Mouse (Mus musculus) ovary, postnatal 10 days (tissue): ENCODE results near the gene Prpf4.

Source experiments
- DNase-seq: peaks from one replicate; pipeline ENCODE4 v3.0.0; 2022; ENCODE audit warnings: low spot score

Prpf4 gene

DNA sequence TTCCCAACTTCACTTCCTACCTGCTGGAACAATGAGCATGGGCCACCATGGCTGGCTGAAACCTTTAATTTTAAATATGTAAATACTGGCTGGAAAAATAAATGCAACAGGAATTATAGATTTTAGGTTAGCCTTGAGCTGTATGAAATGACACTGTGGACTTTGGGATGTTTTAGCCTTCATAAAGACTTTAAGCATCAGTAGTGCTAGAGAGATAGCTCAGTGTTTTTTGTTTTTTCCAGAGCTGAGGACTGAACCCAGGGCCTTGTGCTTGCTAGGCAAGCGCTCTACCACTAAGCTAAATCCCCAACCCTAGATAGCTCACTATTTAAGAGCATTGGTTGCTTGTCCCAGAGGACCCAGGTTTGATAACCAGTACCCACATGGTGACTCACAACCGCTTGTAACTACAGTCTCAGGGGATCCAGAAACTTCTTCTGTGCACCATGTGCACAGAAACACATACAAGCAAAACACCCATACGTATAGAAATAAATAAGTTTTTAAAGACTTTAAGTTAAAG is 28.7 kb downstream of the Prpf4 start:
- no peak for DNase-seq

GRCm38 (mm10) chr4:62437871-62438270 is 29.3 kb downstream of the Prpf4 start:
- no peak for DNase-seq

DNA sequence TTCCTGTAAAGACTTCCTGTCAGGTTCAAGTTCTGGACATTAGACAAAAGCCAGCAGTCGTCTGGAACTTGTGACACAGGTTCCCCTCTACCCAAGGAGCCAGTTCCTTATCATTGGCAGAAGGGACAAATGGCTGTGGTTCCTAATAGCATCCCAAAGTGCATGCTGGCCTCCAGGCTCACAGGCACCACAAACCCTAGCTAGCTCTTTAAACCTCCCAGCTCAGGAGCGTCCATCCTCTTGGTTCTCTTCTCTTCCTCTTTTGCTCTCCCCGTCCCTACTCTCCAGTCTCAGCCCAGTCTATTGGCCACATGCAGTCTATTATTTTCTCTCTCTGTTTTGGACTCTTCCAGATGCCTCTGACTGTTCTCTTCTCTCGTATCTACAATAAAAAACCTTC is 31.2 kb downstream of the Prpf4 start:
- no peak for DNase-seq

GRCm38 (mm10) chr4:62440544-62440943 is 31.9 kb downstream of the Prpf4 start:
- DNase-seq = no peak

DNA sequence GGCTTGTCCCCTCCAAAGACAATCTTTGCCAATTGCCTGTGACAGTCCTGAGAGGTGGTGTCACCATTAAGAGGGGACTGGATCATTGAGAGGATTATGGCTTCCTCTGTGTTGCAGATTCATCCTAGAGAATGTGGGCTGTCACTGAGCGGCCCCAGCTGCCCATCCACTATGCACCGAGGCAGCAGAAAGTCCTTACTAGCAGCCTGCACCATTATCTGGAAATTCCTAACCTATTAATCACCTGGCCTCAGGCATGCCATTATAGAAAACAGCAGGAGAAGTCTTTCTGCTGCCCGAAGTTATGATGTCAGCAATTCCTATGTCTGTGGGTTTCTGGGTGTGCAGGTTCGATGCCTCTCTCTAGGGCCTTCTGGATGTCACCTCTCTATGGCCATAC is 32.4 kb downstream of the Prpf4 start:
- no peak for DNase-seq

DNA sequence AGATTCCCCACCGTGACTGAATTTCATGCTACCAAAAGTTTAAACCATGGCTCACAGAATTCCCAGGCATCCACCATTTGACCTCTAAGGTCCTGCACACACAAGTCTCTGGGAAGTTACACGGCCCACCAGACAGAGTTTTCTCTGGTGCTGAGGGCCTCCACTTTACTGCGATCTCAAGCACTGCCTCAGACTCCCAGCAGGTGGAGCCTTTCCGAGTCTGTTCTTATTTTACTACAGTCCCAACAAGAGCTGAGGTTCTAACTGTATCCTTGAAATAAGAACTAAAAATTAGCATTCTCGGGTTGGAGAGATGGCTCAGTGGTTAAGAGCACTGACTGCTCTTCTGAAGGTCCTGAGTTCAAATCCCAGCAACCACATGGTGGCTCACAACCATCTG is 46.4 kb downstream of the Prpf4 start:
- DNase-seq = no peak

GRCm38 (mm10) chr4:62459081-62459480 is 50.5 kb downstream of the Prpf4 start:
- no peak for DNase-seq

- no peak for DNase-seq
These were observed 51.8 kb downstream of the Prpf4 start for GRCm38 (mm10) chr4:62460348-62460747.

- DNase-seq = no peak
These were observed 54.5 kb downstream of the Prpf4 start for GRCm38 (mm10) chr4:62463124-62463523.

- no peak for DNase-seq
These were observed 59.6 kb downstream of the Prpf4 start for GRCm38 (mm10) chr4:62468158-62468557.

DNA sequence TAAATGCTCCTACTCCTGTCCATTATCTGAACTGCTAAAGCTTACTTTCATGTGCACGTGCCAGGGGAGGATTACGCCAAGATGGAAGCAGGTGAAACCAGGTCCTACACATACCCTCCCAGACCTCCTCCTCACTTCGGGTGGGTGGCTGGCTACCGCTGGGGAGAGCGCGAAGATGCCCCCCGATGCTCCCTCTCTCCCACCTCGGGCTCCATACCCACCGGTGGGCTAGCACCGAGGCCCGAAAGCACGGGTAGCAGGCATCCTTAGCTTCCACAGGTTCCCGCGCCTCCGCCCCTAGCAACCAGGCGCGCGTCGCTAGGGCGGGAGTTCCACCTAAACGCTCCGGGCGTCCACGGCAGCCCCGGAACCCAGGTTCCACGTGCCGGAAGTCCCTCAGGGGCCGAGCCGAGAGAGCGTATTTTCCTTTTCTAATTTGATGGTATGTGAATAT is 62.0 kb downstream of the Prpf4 start, which contains the start of gene Wdr31:
Gene Wdr31 (minus strand): TSS at position 299 of the 454 bp plus-strand sequence.
- DNase-seq = peak; percentile 75

DNA sequence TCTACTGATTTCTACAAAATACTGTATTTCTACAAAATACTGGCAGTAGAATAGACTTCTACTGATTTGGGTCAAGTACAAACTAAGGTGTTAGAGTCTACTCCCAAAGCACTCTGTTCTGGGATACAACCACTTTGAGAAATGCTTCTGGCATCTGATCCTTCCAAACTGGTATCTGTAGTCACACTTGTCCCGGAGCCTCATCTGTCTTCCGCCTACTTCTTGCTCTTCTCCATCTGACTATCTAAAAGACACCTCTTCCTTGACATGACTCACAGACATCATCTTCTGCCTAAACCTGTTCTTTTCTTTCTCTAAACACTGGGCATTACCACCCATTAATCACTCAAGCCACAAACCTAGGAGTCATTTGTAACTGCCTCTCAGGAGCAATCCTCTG is 63.5 kb downstream of the Prpf4 start:
- no peak for DNase-seq

GRCm38 (mm10) chr4:62475131-62475530 is 66.5 kb downstream of the Prpf4 start:
- no peak for DNase-seq

DNA sequence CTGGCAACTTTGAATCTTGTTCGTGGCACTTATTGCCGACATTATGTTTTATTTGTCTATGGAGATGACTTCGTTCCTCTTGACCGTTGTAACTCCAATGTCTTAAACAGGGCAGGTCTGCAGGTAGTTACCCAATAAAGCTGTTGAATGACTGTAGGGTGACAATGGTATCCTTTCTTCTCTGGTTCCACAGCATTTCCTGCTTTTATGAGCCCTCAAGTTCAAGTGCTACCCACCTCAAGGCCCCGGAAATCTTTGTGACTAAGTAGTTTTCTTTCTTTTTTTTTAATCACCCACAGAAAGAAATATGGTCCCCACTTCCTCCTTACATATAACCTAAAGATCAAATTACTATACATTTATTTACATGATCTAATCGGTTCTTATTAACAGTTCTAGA is 67.2 kb downstream of the Prpf4 start:
- DNase-seq = no peak
